11 mouse cellular contexts compared by ENCODE assay signal in genomic region chr3:138381133-138381532, GRCm38 (mm10). TPM values are rescaled to one million over a fixed set of nuclear protein-coding genes. Genes with fewer than 3 reads are reported as not detected.
DNase-seq lines count a peak whose midpoint lies in the region; ATAC-seq and TF ChIP-seq lines count a peak whose summit lies in the region.
"Had no signal": no experiment of that assay in that cellular context is flagged by ENCODE, and none has a peak within 500 bp of the region (broad histone marks: within the 10 kb centered on the region; RNA-seq: fewer than 3 reads in every experiment).

No protein-coding gene starts in this region.

- TF ChIP-seq POLR2A in liver, adult 2 months (IDR thresholded peaks at IDR 0.05; ENCODE audit: extremely low read depth, insufficient read depth, low read length), result no peak

- no peak overlapping the region for H3K4me3 ChIP-seq in liver, adult 2 months (ENCODE audit: insufficient read depth, low read depth, low read length)
- no peak overlapping the region for H3K4me3 ChIP-seq in liver, embryonic 12.5 days
- H3K4me3 ChIP-seq in limb, embryonic 10.5 days, result no peak overlapping the region
- no peak overlapping the region for H3K4me3 ChIP-seq in neural tube, embryonic 11.5 days (ENCODE audit: low read depth, low read length)

- peaks cover 5% of the 10 kb centered on the region; the same call in 1 of the 2 replicates for H3K79me2 ChIP-seq in liver, adult 2 months (ENCODE audit: control insufficient read depth, insufficient read depth, low read length)

- H3K9ac ChIP-seq in liver, adult 2 months (ENCODE audit: low read depth, low read length), result no peak overlapping the region
- no peak overlapping the region for H3K9ac ChIP-seq in liver, embryonic 12.5 days
- H3K9ac ChIP-seq in neural tube, embryonic 11.5 days (ENCODE audit: low read length), result no peak overlapping the region

- H3K4me1 ChIP-seq in liver, adult 2 months (ENCODE audit: control insufficient read depth, insufficient read depth, low read length), result peaks cover 8% of the 10 kb centered on the region; the same call in 1 of the 2 replicates
- H3K4me1 ChIP-seq in liver, embryonic 12.5 days, result no peaks in the 10 kb centered on the region
- peaks cover 5% of the 10 kb centered on the region; the same call in 1 of the 2 replicates for H3K4me1 ChIP-seq in limb, embryonic 10.5 days
- no peaks in the 10 kb centered on the region for H3K4me1 ChIP-seq in neural tube, embryonic 11.5 days (ENCODE audit: control insufficient read depth, insufficient read depth, low read length)

- no peaks in the 10 kb centered on the region for H3K9me3 ChIP-seq in liver, embryonic 12.5 days (replicated peaks)
- H3K9me3 ChIP-seq in limb, embryonic 10.5 days (replicated peaks), result no peaks in the 10 kb centered on the region
- no peaks in the 10 kb centered on the region for H3K9me3 ChIP-seq in neural tube, embryonic 11.5 days (ENCODE audit: control insufficient read depth, low read length)

- peaks cover 37% of the 10 kb centered on the region for H3K36me3 ChIP-seq in liver, adult 2 months (ENCODE audit: control insufficient read depth, insufficient read depth, low read length)
- H3K36me3 ChIP-seq in liver, embryonic 12.5 days, result no peaks in the 10 kb centered on the region
- H3K36me3 ChIP-seq in limb, embryonic 10.5 days, result no peaks in the 10 kb centered on the region
- no peaks in the 10 kb centered on the region for H3K36me3 ChIP-seq in neural tube, embryonic 11.5 days (ENCODE audit: control insufficient read depth, insufficient read depth, low read length)

- H3K27me3 ChIP-seq in liver, adult 2 months (ENCODE audit: control insufficient read depth, insufficient read depth, low read length), result no peaks in the 10 kb centered on the region
- no peaks in the 10 kb centered on the region for H3K27me3 ChIP-seq in liver, embryonic 12.5 days (replicated peaks)
- no peaks in the 10 kb centered on the region for H3K27me3 ChIP-seq in limb, embryonic 10.5 days (ENCODE audit: low read depth, poor library complexity, severe bottlenecking)
- H3K27me3 ChIP-seq in neural tube, embryonic 11.5 days (ENCODE audit: control insufficient read depth, insufficient read depth, low read length), result no peaks in the 10 kb centered on the region

- TF ChIP-seq CTCF in liver, adult 2 months (IDR thresholded peaks at IDR 0.05; ENCODE audit: low read depth, low read length), result no peak

- no peak overlapping the region; the same call in 1 of the 2 replicates for H3K27ac ChIP-seq in liver, adult 2 months (replicated peaks; ENCODE audit: insufficient read depth, low read depth, low read length)
- H3K27ac ChIP-seq in liver, embryonic 12.5 days, result no peak overlapping the region
- H3K27ac ChIP-seq in limb, embryonic 10.5 days, result no peak overlapping the region
- no peak overlapping the region for H3K27ac ChIP-seq in neural tube, embryonic 11.5 days (ENCODE audit: low read depth, low read length)
- H3K27ac ChIP-seq: stomach, postnatal 0 days had no signal

- WGBS in liver, adult 2 months, result 7% methylated on average over 3 of the region's 3 CpGs
- 41% methylated on average over 3 of the region's 3 CpGs for WGBS in liver, embryonic 12.5 days (ENCODE audit: insufficient replicate concordance)
- WGBS in limb, embryonic 10.5 days, result 18% methylated on average over 3 of the region's 3 CpGs
- WGBS in neural tube, embryonic 11.5 days, result 18% methylated on average over 3 of the region's 3 CpGs

- no peak for ATAC-seq in liver, embryonic 12.5 days
- no peak for ATAC-seq in neural tube, embryonic 11.5 days (ENCODE audit: insufficient read depth, low FRiP score, low TSS enrichment)
- ATAC-seq in erythroid progenitor cell, adult 5-6 weeks (replicated peaks; ENCODE audit: low FRiP score, poor library complexity, severe bottlenecking), result no peak

- H3K4me2 ChIP-seq in liver, embryonic 12.5 days, result no peak overlapping the region
- H3K4me2 ChIP-seq in neural tube, embryonic 11.5 days (ENCODE audit: low read depth), result no peak overlapping the region

- peak; percentile 47 for DNase-seq in adrenal gland, postnatal 14 days
- DNase-seq in adrenal gland, postnatal 4 days (ENCODE audit: low spot score in 2 of 2), result no peak
- peak; percentile 82 for DNase-seq in liver, adult 2 months (ENCODE audit: extremely low read depth, low read depth, low spot score)
- peak; percentile 37 for DNase-seq in limb, embryonic 10.5 days (ENCODE audit: low spot score)
- DNase-seq in neural tube, embryonic 11.5 days (ENCODE audit: low spot score), result peak; percentile 26
- no peak for DNase-seq in spleen, adult 12 weeks (ENCODE audit: low spot score)
- DNase-seq: layer of hippocampus, adult 9-11 months had no signal

RNA-seq across cellular contexts. Expression of gene Adh4, which starts 34.1 kb away (rescaled TPM):
- 1.6 and 13.8 TPM in 2 replicates for total RNA-seq in adrenal gland, postnatal 14 days (2021)
- 1 to 10 TPM in 1 of 2 experiments, under 1 TPM in 1; 0.22 to 1.0 TPM for total RNA-seq in adrenal gland, postnatal 4 days (2021)
- total RNA-seq in liver, adult 2 months (2014; rRNA removed), result 198 and 305 TPM in 2 replicates
- polyA plus RNA-seq in liver, adult 2 months (2012; rRNA removed), result 74.6 and 79.5 TPM in 2 replicates
- 0.20 TPM in 1 of 2 replicates, not detected in the other for polyA plus RNA-seq in liver, embryonic 12.5 days (2016; fragmentation: Nextera tagmentation; extraction: Ambion mirVana)
- polyA plus RNA-seq in limb, embryonic 10.5 days (2016; fragmentation: Nextera tagmentation; extraction: Ambion mirVana), result not detected in 2 replicates
- polyA plus RNA-seq in neural tube, embryonic 11.5 days (2014; fragmentation: Nextera tagmentation; extraction: Ambion mirVana), result not detected in 2 replicates
- total RNA-seq in erythroid progenitor cell, adult 5-6 weeks (2015; ENCODE audit: low replicate concordance), result not detected in 2 replicates
- total RNA-seq in erythroid progenitor cell, adult 5-6 weeks (2017; ENCODE audit: low replicate concordance), result not detected in 2 replicates
- polyA plus RNA-seq: heart, embryonic 16.5 days; stomach, postnatal 0 days had no signal

RNA-seq across cellular contexts. Expression of gene Adh6b, which starts 39.6 kb away (rescaled TPM):
- 0.52 and 0.56 TPM in 2 replicates for total RNA-seq in adrenal gland, postnatal 14 days (2021)
- under 1 TPM; 0.48 to 0.73 TPM for total RNA-seq in adrenal gland, postnatal 4 days (2021)
- 0.07 TPM in 1 of 2 replicates, not detected in the other for total RNA-seq in liver, adult 2 months (2014; rRNA removed)
- polyA plus RNA-seq in liver, adult 2 months (2012; rRNA removed), result 0.06 TPM in 2 replicates
- 0.41 and 0.68 TPM in 2 replicates for polyA plus RNA-seq in liver, embryonic 12.5 days (2016; fragmentation: Nextera tagmentation; extraction: Ambion mirVana)
- polyA plus RNA-seq in limb, embryonic 10.5 days (2016; fragmentation: Nextera tagmentation; extraction: Ambion mirVana), result 0.81 and 1.2 TPM in 2 replicates
- 0.53 and 0.68 TPM in 2 replicates for polyA plus RNA-seq in neural tube, embryonic 11.5 days (2014; fragmentation: Nextera tagmentation; extraction: Ambion mirVana)
- total RNA-seq in erythroid progenitor cell, adult 5-6 weeks (2015; ENCODE audit: low replicate concordance), result not detected in 2 replicates
- not detected in 2 replicates for total RNA-seq in erythroid progenitor cell, adult 5-6 weeks (2017; ENCODE audit: low replicate concordance)

Comparison
In these comparisons a context has a peak if more than half of its experiments do, and no peak if none do; other contexts are left out.
1. DNase-seq: peak in adrenal gland, postnatal 14 days (single experiment), liver, adult 2 months (single experiment), limb, embryonic 10.5 days (single experiment) and neural tube, embryonic 11.5 days (single experiment); none in adrenal gland, postnatal 4 days (0 of 2) and spleen, adult 12 weeks (single experiment).
2. RNA of gene Adh4, which starts 34.1 kb away (total RNA-seq): 198 to 305 TPM in liver, adult 2 months; 1.6 to 13.8 TPM in adrenal gland, postnatal 14 days, 0.22 to 1.0 TPM in adrenal gland, postnatal 4 days and not detected in erythroid progenitor cell, adult 5-6 weeks; every median in the first group is over 10 times any median in the second.